Mouse (Mus musculus) forebrain, embryonic 15.5 days (tissue): ENCODE measurements around the gene Def8. TPM values are rescaled to one million over a fixed set of nuclear protein-coding genes. Genes with fewer than 3 reads are reported as not detected.

Source experiments
- ATAC-seq: fragments of 200-750 bp; cut with Nextera tagmentation; replicated peaks from 2 replicates; pipeline ENCODE4 v1.8.0; 2017; ENCODE audit warnings: mild to moderate bottlenecking, moderate TSS enrichment, moderate library complexity
- H3K27ac ChIP-seq: fragments of 300-500 bp; sonication (generic); replicated peaks from 2 replicates; pipeline ENCODE4 v1.5.1; 2015; ENCODE audit warnings: mild to moderate bottlenecking, inconsistent platforms
- H3K27me3 ChIP-seq: fragments of 300-500 bp; sonication (generic); 2 replicates; pipeline ENCODE4 v1.6.1; 2015; ENCODE audit warnings: inconsistent platforms
- H3K36me3 ChIP-seq: fragments of 300-500 bp; sonication (generic); 2 replicates; pipeline ENCODE4 v1.6.1; 2015; ENCODE audit warnings: mild to moderate bottlenecking, inconsistent platforms
- H3K4me1 ChIP-seq: fragments of 300-500 bp; sonication (generic); 2 replicates; pipeline ENCODE4 v1.6.1; 2015; ENCODE audit warnings: inconsistent platforms
- H3K4me2 ChIP-seq: fragments of 300-500 bp; sonication (generic); replicated peaks from 2 replicates; pipeline ENCODE4 v1.6.1; 2015; ENCODE audit warnings: mild to moderate bottlenecking, inconsistent platforms
- H3K4me3 ChIP-seq: fragments of 300-500 bp; sonication (generic); 2 replicates; pipeline ENCODE4 v1.5.1; 2015; ENCODE audit warnings: mild to moderate bottlenecking, inconsistent platforms
- H3K9ac ChIP-seq: fragments of 300-500 bp; sonication (generic); replicated peaks from 2 replicates; pipeline ENCODE4 v1.6.1; 2015; ENCODE audit warnings: mild to moderate bottlenecking, inconsistent platforms
- H3K9me3 ChIP-seq: fragments of 300-500 bp; sonication (generic); 2 replicates; pipeline ENCODE4 v1.6.1; 2016; ENCODE audit warnings: inconsistent platforms
- WGBS: fragments of 180-500 bp; shearing (Covaris S2); methylation state at CpG from one replicate; pipeline ENCODE4 v1.1.7; 2015; ENCODE audit warnings: mixed read lengths; 5-methylcytosine and 5-hydroxymethylcytosine counted together
- polyA plus RNA-seq: library from polyadenylated mRNA; unstranded; fragments of >200 nt; fragmentation: Nextera tagmentation; extraction: Ambion mirVana; gene quantifications from 2 replicates; pipeline ENCODE4 v1.2.1, GENCODE M21; 2015

The Def8 gene
- polyA plus RNA-seq, 1 experiment from 2014 or later: 46.3 TPM

DNA sequence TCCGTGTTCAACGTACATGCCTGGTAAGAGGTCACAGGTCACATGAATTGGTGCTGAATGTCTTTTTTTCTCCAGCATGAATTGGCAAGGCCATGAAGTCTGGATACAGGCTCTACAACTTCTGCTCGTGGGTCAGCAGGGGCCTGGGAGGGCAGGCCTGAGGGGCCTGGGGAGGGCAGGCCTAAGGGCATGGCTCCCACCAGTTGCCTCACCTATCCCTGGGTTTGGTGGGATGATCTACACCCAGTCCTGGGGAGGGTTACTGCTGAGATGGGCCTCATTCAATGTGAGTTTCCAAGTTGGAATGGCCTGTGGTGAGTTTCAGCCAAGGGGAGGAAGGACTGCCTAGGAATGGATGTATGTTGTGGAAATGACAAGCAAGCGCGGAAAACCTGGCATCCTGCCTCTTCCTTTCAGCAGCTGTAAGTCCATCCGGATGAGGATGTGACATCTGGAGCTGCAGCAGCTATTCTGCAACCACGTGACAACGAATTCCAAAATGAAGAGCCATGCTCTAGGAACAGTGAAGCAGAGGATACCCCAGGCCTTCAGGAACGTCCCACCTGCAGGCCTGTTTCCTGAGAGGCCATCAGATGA is 20.5 kb upstream of the Def8 start:
- Histone ChIP-seq H3K27ac (no peak overlapping the region), H3K4me1 (peaks cover 7% of the 10 kb centered on the region; the same call in 1 of the 2 replicates), H3K36me3 (peaks cover 56% of the 10 kb centered on the region), H3K4me2 (no peak overlapping the region), H3K9me3 (no peaks in the 10 kb centered on the region), H3K9ac (no peak overlapping the region), H3K4me3 (no peak overlapping the region), H3K27me3 (no peaks in the 10 kb centered on the region)
- 92% methylated on average over 9 of the region's 9 CpGs for WGBS
- ATAC-seq: no peak

DNA sequence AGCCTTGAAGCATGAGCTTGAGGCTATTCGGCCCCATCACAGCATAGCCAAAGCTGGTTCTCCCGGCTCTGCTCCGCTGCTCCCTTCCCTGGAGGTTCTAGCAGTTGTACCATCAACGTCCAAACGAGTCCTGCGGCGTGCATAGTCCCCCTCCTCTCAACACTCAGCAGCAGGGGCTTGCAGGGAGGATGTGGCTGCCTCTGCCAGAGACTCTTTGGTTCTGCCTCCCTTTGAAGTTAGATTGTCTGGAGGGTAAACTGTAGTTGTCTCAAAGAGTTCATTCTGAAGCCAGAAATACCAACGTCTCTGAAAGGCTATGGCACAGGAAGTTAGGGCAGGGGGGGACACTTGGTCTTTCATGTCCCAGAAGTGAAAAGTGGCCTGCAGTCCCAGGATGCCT is 18.8 kb upstream of the Def8 start:
- no peak overlapping the region for H3K4me2 ChIP-seq
- peaks cover 40% of the 10 kb centered on the region for H3K36me3 ChIP-seq
- H3K27me3 ChIP-seq: no peaks in the 10 kb centered on the region
- ATAC-seq: no peak
- H3K27ac ChIP-seq: no peak overlapping the region
- peaks cover 14% of the 10 kb centered on the region for H3K4me1 ChIP-seq
- 53% methylated on average over 8 of the region's 8 CpGs for WGBS
- no peak overlapping the region for H3K4me3 ChIP-seq
- H3K9me3 ChIP-seq: no peaks in the 10 kb centered on the region
- 0 out of 2 replicates have a peak overlapping the region, but pooled peaks have one; percentile 14 for H3K9ac ChIP-seq

DNA sequence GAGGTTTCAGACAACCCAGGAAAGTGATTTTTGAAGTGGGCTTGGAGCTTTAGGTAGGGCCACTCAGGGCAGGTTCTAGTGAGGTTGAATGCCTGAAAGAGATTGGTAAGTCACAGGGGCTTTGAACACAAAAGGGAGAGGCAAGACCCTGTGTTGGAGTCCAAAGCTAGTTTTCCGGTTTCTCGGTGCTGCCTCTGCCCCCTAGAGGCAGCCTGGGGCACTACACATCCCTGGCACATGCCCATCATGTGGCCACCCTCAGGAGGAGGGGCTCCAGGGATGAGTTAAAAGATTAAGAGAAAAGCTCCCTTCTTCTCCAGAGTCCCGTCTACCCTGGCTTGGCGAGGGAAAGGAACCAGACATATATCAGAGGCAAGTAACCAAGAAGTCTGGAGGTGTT is 16.5 kb upstream of the Def8 start, which contains the start of gene Mc1r:
Mc1r (plus strand) TSS at position 322 of the 400 bp plus-strand sequence.
- ATAC-seq: no peak
- Histone ChIP-seq H3K27me3 (no peaks in the 10 kb centered on the region), H3K27ac (no peak within 1 kb of the TSS), H3K4me2 (no peak within 1 kb of the TSS), H3K4me1 (peaks cover 22% of the 10 kb centered on the region), H3K4me3 (no peak within 1 kb of the TSS), H3K9ac (no peak within 1 kb of the TSS), H3K9me3 (no peaks in the 10 kb centered on the region), H3K36me3 (peaks cover 18% of the 10 kb centered on the region)
- WGBS: 4% methylated on average over 4 of the region's 4 CpGs

DNA sequence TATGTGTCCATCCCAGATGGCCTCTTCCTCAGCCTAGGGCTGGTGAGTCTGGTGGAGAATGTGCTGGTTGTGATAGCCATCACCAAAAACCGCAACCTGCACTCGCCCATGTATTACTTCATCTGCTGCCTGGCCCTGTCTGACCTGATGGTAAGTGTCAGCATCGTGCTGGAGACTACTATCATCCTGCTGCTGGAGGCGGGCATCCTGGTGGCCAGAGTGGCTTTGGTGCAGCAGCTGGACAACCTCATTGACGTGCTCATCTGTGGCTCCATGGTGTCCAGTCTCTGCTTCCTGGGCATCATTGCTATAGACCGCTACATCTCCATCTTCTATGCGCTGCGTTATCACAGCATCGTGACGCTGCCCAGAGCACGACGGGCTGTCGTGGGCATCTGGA is 15.7 kb upstream of the Def8 start:
- H3K9me3 ChIP-seq: no peaks in the 10 kb centered on the region
- 93% methylated on average over 13 of the region's 13 CpGs for WGBS
- no peak overlapping the region for H3K4me2 ChIP-seq
- H3K27me3 ChIP-seq: no peaks in the 10 kb centered on the region
- no peak overlapping the region for H3K4me3 ChIP-seq
- peaks cover 22% of the 10 kb centered on the region for H3K4me1 ChIP-seq
- H3K9ac ChIP-seq: no peak overlapping the region
- peaks cover 9% of the 10 kb centered on the region; the same call in 1 of the 2 replicates for H3K36me3 ChIP-seq
- H3K27ac ChIP-seq: no peak overlapping the region
- ATAC-seq: no peak

DNA sequence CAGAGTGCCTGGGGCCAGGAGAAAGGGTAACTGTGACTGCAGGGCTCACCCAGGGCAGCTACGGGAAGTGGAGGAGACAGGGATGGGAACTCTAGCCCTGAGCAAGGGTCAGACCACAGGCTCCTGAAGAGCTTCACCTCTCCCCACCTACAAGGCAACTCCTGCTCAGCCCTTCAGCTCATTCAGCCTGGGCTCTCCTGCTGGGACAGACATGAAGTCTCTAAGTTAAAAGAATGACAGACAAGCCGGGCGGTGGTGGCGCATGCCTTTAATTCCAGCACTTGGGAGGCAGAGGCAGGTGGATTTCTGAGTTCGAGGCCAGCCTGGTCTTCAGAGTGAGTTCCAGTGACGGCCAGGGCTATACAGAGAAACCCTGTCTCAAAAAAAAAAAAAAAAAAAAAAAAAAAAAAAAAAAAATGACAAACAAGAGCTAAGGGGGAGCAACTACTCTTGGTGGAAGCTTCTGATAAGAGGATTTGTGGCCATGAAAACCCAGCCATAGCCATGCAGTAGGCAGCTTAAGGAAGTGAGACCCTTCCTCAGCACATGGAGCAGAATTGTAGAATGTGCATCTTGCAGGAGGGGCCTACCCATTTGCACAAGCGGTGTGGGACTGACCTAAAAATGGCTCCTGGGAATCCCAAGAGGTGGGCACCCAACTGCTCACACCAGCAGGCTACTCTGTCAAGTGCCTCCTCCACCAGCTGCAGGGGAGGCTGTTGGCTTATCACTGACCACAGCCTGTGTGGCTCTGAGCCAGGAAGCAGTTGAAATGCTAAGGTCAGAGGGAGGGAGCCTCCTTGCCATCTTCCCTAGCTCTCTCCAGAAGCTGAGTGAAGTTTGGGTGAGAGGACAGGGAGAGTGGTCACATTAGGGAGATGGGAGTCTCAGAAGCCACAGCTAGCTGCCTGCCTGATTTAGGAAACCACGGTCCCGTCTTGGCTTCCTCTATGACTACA is 14.5 kb upstream of the Def8 start:
- H3K9me3 ChIP-seq: no peaks in the 10 kb centered on the region
- WGBS: 77% methylated on average over 9 of the region's 9 CpGs
- peak overlapping the region; percentile 95; the same call in 1 of the 2 replicates for H3K4me3 ChIP-seq
- peaks cover 24% of the 10 kb centered on the region for H3K4me1 ChIP-seq
- H3K27me3 ChIP-seq: no peaks in the 10 kb centered on the region
- H3K4me2 ChIP-seq: peak overlapping the region; percentile 88
- ATAC-seq: no peak
- H3K9ac ChIP-seq: no peak overlapping the region
- no peaks in the 10 kb centered on the region for H3K36me3 ChIP-seq
- H3K27ac ChIP-seq: peak overlapping the region; percentile 95; the same call in 1 of the 2 replicates

DNA sequence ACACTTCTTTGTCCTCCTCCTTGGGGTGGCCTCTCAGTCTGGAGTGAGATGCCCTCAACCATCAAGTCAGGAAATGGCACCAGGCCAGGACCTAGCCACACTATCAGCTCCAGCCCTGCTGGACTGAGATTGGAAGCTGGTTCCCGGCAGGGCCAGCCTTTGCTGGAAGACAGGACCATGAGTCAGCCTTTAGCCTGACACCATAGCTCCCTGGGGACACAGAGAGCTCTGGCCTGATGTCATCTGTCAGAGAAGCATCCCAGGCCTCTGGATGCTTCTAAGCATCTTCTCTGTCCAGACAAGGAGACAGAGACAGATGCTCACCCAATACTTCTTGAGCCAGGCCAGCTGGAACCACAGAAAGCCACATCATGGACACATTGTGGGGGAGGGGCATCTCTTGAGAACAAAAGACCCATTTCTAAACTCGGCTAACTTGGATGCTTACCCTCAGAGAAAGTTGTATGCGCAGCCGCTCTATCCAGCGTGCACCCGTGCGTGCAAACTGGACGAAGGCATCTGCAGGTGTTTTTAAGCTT is 13.2 kb upstream of the Def8 start:
- Histone ChIP-seq H3K4me2 (peak overlapping the region; percentile 88), H3K4me3 (peak overlapping the region; percentile 95), H3K27ac (peak overlapping the region; percentile 95), H3K27me3 (no peaks in the 10 kb centered on the region), H3K4me1 (peaks cover 28% of the 10 kb centered on the region), H3K9ac (peak overlapping the region; percentile 99), H3K36me3 (no peaks in the 10 kb centered on the region), H3K9me3 (no peaks in the 10 kb centered on the region)
- WGBS: 22% methylated on average over 8 of the region's 8 CpGs
- no peak for ATAC-seq

DNA sequence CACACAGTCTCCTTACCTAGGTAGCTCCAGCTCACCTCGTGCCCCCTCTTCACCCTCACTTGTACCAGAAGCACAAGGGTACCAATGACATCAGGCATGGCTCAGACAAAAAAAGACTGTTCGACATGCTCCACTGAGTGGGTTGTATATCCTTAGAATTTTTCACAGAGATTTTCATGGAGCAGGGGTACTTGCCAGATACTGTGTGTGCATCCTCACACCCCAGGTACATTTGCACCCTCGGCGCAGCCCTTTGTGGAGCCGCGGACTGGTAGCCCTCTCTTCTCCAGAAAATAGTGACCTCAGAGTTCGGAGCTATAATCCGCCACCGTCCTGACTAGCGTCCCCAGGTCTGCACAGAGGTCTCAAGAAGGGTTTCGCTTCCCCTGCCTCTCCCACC is 12.5 kb upstream of the Def8 start:
- 2% methylated on average over 11 of the region's 11 CpGs for WGBS
- ATAC-seq: peak; percentile 2; the same call in 1 of the 2 replicates
- Histone ChIP-seq H3K9ac (peak overlapping the region; percentile 99), H3K4me2 (peak overlapping the region; percentile 88), H3K27me3 (no peaks in the 10 kb centered on the region), H3K9me3 (no peaks in the 10 kb centered on the region), H3K4me3 (peak overlapping the region; percentile 95), H3K27ac (peak overlapping the region; percentile 95), H3K4me1 (peaks cover 32% of the 10 kb centered on the region), H3K36me3 (no peaks in the 10 kb centered on the region)

DNA sequence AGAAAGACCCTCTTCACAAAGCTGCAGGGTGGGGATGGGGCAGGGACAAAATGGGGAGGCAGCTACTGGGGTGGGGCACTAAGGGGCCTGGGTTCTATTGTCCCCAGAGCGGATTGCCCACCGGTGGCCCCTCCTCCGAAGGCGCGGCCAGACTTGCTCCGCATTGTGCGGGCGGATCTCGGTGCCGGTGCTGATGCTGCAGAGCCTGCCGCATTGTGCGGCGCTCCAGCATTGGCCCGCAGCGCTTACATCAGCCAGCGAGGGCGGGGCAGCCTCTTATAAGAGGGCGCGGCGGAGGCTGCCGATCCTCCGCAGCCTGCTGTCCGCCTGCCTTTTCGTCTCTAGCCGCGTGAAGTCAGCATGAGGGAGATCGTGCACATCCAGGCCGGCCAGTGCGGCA is 12.1 kb upstream of the Def8 start, which contains the start of gene Tubb3:
Tubb3 (plus strand) TSS at position 179 of the 400 bp plus-strand sequence.
- WGBS: 2% methylated on average over 29 of the region's 29 CpGs
- peak within 1 kb of the TSS; percentile 95 for H3K4me3 ChIP-seq
- no peaks in the 10 kb centered on the region for H3K9me3 ChIP-seq
- H3K9ac ChIP-seq: peak within 1 kb of the TSS; percentile 99
- H3K4me1 ChIP-seq: peaks cover 35% of the 10 kb centered on the region
- H3K4me2 ChIP-seq: peak within 1 kb of the TSS; percentile 88
- H3K36me3 ChIP-seq: no peaks in the 10 kb centered on the region
- ATAC-seq: peak; percentile 94
- peak within 1 kb of the TSS; percentile 95 for H3K27ac ChIP-seq
- H3K27me3 ChIP-seq: no peaks in the 10 kb centered on the region

DNA sequence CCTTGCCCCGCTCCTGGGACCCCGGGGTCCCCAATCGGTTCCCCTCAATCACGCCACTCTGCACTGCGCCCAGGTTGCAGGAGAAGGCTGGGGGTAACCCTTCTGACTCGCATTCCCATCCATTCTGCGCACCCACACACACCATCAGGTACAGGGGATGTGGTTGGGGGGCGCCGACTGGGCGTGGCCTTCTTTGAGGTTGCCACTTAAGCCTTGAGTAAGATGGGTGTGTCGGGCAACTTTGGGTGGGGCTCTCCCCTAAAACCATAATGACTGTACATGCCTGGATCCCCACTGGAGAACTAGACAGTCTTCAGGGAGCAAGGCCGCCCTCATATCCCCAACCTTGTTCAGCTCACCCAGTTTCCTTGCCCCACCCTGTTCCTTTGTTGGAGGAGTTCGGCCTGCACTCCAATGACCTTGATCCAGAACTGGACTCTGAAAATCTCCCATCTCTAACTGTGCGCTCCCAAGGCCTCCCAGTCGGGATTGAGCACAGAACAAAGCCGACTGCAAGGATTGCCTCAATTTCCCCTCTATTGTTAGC is 11.5 kb upstream of the Def8 start:
- Histone ChIP-seq H3K4me2 (peak overlapping the region; percentile 88), H3K27ac (peak overlapping the region; percentile 95), H3K27me3 (no peaks in the 10 kb centered on the region), H3K36me3 (no peaks in the 10 kb centered on the region; the same call in 1 of the 2 replicates), H3K4me3 (peak overlapping the region; percentile 95), H3K9ac (peak overlapping the region; percentile 99), H3K4me1 (peaks cover 37% of the 10 kb centered on the region), H3K9me3 (no peaks in the 10 kb centered on the region)
- peak; percentile 39 for ATAC-seq
- under 1% methylated on average over 16 of the region's 16 CpGs for WGBS

DNA sequence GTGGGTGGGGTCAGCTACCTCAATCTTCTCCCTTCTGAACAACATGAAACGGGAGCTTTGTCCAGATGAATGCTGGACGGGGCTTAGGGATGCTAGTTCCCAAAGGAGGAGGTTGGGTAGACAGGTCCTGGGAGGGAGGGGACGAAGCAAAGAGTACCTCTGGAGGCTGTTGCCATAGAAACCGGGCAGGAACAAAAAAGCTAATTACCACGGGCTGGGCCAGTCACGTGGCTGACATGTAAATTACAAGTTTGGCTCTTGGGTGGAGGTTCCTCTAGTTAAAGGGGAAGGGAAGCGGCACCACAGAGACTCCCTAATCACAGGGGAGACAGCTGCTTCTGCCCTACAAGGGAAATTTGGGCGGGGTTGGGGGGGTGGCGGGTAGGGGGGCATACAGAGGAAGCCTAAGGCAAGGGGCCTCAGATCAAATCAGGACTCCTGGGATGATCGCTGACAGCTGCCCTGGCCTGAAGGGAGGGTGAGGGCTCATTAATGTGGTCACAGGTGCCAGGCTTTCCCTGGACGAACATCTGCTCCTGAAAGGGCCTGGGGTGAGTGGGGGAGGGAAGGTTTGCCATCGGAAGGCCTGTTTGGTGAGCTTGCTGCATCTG is 10.7 kb upstream of the Def8 start:
- H3K9me3 ChIP-seq: no peaks in the 10 kb centered on the region

DNA sequence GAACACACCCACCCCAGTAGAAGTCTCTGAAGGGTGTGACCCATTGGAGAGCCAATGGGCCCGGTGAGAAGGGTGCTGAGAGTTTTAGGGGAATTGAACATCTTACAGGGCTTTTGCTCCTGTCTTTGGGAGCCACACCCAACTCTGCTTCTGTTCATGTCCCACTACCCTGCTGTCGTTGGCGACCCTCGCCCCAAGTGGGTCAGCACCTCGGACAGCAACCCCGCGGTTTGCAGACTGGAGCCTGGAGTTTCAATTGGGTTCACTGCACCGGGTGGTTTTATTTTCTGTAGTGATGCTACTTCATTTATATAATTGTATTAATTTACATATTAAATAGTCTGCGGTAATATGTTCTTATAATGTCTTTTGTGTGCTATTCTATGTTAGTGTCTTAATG is 9.1 kb upstream of the Def8 start:
- no peak for ATAC-seq

More for the DNA sequence above, 10.7 kb upstream of the Def8 start:
- ATAC-seq: peak; percentile 13; the same call in 1 of the 2 replicates
- WGBS: under 1% methylated on average over 12 of the region's 12 CpGs
- Histone ChIP-seq H3K27me3 (no peaks in the 10 kb centered on the region), H3K36me3 (peaks cover 3% of the 10 kb centered on the region; the same call in 1 of the 2 replicates), H3K4me3 (peak overlapping the region; percentile 95), H3K27ac (peak overlapping the region; percentile 95), H3K4me1 (peaks cover 41% of the 10 kb centered on the region), H3K9ac (peak overlapping the region; percentile 99), H3K4me2 (peak overlapping the region; percentile 88)

More for the DNA sequence above, 9.1 kb upstream of the Def8 start:
- 16% methylated on average over 9 of the region's 9 CpGs for WGBS
- H3K9me3 ChIP-seq: no peaks in the 10 kb centered on the region
- H3K36me3 ChIP-seq: peaks cover 18% of the 10 kb centered on the region
- H3K4me3 ChIP-seq: peak overlapping the region; percentile 95
- peak overlapping the region; percentile 88 for H3K4me2 ChIP-seq
- H3K9ac ChIP-seq: peak overlapping the region; percentile 99
- peak overlapping the region; percentile 95 for H3K27ac ChIP-seq
- H3K27me3 ChIP-seq: no peaks in the 10 kb centered on the region
- peaks cover 41% of the 10 kb centered on the region for H3K4me1 ChIP-seq
